Mouse (Mus musculus) kidney, embryonic 14.5 days (tissue): ENCODE data around the gene Sema4d. TPM values are rescaled to one million over a fixed set of nuclear protein-coding genes. Genes with fewer than 3 reads are reported as not detected.

Source experiments
- ATAC-seq: fragments of 200-750 bp; cut with Nextera tagmentation; 2 replicates; pipeline ENCODE4 v1.8.0; 2017; ENCODE audit warnings: moderate number of reproducible peaks, mild to moderate bottlenecking, moderate TSS enrichment, moderate library complexity; ENCODE audit not compliant: low FRiP score, low TSS enrichment
- H3K27ac ChIP-seq: fragments of 300-500 bp; sonication (generic); 2 replicates; pipeline ENCODE4 v1.5.1; 2014; ENCODE audit warnings: low read depth, mild to moderate bottlenecking, low read length, moderate library complexity, mixed read lengths
- H3K27me3 ChIP-seq: fragments of 300-500 bp; sonication (generic); 2 replicates; pipeline ENCODE4 v1.6.1; 2014; ENCODE audit warnings: mild to moderate bottlenecking, low read length; ENCODE audit not compliant: control insufficient read depth, insufficient read depth
- H3K36me3 ChIP-seq: fragments of 300-500 bp; sonication (generic); 2 replicates; pipeline ENCODE4 v1.6.1; 2014; ENCODE audit warnings: low read length, mixed read lengths; ENCODE audit not compliant: control insufficient read depth, insufficient read depth
- H3K4me1 ChIP-seq: fragments of 300-500 bp; sonication (generic); 2 replicates; pipeline ENCODE4 v1.6.1; 2014; ENCODE audit warnings: low read length, mixed read lengths; ENCODE audit not compliant: control insufficient read depth, insufficient read depth
- H3K4me2 ChIP-seq: fragments of 300-500 bp; sonication (generic); replicated peaks from 2 replicates; pipeline ENCODE4 v1.6.1; 2014; ENCODE audit warnings: low read depth, mild to moderate bottlenecking, low read length
- H3K4me3 ChIP-seq: fragments of 300-500 bp; sonication (generic); 2 replicates; pipeline ENCODE4 v1.5.1; 2014; ENCODE audit warnings: mild to moderate bottlenecking, low read length
- H3K9ac ChIP-seq: fragments of 300-500 bp; sonication (generic); 2 replicates; pipeline ENCODE4 v1.6.1; 2014; ENCODE audit warnings: low read depth, mild to moderate bottlenecking, low read length, moderate library complexity
- H3K9me3 ChIP-seq: fragments of 300-500 bp; sonication (generic); 2 replicates; pipeline ENCODE4 v1.6.1; 2016; ENCODE audit warnings: low read length; ENCODE audit not compliant: control insufficient read depth
- WGBS: fragments of 180-500 bp; shearing (Covaris S2); extraction: QIAGEN DNeasy Blood & Tissue Kit; methylation state at CpG from one replicate; pipeline ENCODE4 v1.1.7; 2014; 5-methylcytosine and 5-hydroxymethylcytosine counted together
- polyA plus RNA-seq: library from polyadenylated mRNA; unstranded; fragments of >200 nt; fragmentation: Nextera tagmentation; extraction: Ambion mirVana; gene quantifications from 2 replicates; pipeline ENCODE4 v1.2.1, GENCODE M21; 2014

Gene Sema4d
- polyA plus RNA-seq, 1 experiment from 2014 or later: 20.2 TPM

DNA sequence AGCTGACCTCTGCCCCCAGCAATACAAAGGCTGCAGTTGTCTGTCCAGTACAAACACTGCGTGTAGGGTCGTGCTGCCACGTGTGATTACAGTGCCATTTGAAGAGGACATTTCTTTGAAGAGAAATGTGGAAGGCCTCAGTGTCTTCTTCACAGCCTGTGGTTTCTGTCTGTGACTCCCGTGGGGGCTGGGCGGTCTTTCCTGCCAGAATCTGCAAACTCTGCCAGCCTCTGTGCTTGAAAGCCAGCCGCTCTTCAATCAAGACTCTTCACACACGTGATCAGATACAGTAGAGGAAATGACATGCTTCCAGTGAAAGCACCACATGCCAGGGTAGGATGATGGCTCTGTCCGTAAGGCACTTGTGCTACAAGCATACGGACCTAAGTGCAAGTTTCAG, 7.4 kb upstream of the Sema4d start:
- H3K36me3 ChIP-seq: no peaks in the 10 kb centered on the region
- WGBS: 68% methylated on average over 9 of the region's 9 CpGs

GRCm38 (mm10) chr13:51799735-51800522, 6.4 kb upstream of the Sema4d start:
- Histone ChIP-seq H3K27me3 (no peaks in the 10 kb centered on the region; the same call in 1 of the 2 replicates), H3K9ac (no peak overlapping the region), H3K9me3 (no peaks in the 10 kb centered on the region), H3K4me3 (no peak overlapping the region), H3K27ac (no peak overlapping the region), H3K36me3 (no peaks in the 10 kb centered on the region), H3K4me2 (no peak overlapping the region), H3K4me1 (no peaks in the 10 kb centered on the region)
- 84% methylated on average over 16 of the region's 16 CpGs for WGBS
- no peak for ATAC-seq

More for the DNA sequence above, 7.4 kb upstream of the Sema4d start:
- no peak overlapping the region for H3K4me2 ChIP-seq
- H3K9me3 ChIP-seq: no peaks in the 10 kb centered on the region
- H3K4me1 ChIP-seq: no peaks in the 10 kb centered on the region
- H3K4me3 ChIP-seq: no peak overlapping the region
- H3K9ac ChIP-seq: no peak overlapping the region
- no peak for ATAC-seq
- no peaks in the 10 kb centered on the region; the same call in 1 of the 2 replicates for H3K27me3 ChIP-seq
- no peak overlapping the region for H3K27ac ChIP-seq

DNA sequence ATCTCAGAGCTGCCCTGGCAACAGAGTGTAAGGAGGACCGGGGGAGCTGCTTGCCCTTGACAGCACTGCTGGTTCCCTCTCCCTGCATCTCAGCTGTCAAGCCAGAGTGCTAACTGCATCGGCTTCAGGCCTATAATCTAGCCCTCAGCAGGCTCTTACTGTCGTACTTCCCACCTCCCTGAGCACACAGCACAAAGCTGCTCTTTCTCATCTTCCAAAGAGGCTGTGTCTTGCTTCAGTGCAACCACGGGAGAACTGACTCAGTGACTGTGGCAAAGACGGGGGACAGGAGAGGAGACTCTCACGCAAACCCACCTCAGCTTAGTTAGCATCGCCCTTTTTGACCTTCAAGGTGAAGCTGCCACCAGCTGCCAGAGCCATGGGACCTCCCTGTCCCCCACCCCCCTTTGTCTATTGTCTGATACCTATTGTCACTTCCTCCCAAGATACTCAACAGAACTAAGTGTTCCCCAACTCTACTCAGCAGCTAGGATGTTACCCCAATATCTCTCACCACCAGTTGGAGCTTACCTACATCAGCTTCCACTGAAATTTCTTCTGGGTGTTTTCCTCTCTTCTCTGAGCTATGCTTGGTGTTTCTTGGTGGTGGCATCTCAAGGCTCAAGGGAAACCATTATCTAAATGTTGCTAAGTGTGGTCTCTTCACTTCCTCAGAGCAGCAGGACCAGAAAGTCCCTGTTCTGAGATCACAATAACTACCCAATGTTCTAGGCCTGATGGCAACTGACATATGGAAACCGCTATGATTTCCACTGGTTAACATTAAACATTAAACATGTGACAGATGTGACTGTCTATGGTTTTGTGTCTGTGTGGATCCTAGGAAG, 4.6 kb upstream of the Sema4d start:
- Histone ChIP-seq H3K9me3 (no peaks in the 10 kb centered on the region), H3K4me3 (no peak overlapping the region), H3K4me2 (no peak overlapping the region), H3K9ac (no peak overlapping the region), H3K4me1 (no peaks in the 10 kb centered on the region), H3K36me3 (no peaks in the 10 kb centered on the region), H3K27me3 (no peaks in the 10 kb centered on the region; the same call in 1 of the 2 replicates), H3K27ac (no peak overlapping the region)
- ATAC-seq: no peak
- 51% methylated on average over 8 of the region's 8 CpGs for WGBS

DNA sequence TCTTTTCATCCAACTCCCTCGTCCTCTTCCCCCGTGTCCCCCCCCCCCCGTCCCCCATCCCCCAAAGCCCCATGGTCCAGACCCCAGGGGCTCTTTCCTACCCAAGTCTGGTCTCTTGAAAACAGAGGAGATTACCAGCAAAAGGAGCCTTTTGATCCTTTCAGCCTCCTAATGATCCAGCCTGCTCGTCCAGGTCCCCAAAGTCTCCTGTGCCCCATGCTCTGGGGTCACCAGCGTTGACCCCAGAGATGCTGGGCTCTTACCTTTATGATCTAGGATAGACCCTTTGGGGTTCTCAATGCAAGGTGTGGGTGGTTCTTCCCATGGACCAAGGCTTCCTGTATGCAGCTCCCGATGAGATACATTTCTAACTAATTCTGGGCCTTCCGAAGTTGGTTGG, 401 bp upstream of the Sema4d start:
- ATAC-seq: peak; percentile 24; the same call in 1 of the 2 replicates
- Histone ChIP-seq H3K27me3 (peaks cover 7% of the 10 kb centered on the region), H3K27ac (no peak overlapping the region), H3K4me2 (peak overlapping the region; percentile 80), H3K36me3 (no peaks in the 10 kb centered on the region), H3K9ac (no peak overlapping the region), H3K9me3 (no peaks in the 10 kb centered on the region), H3K4me1 (peaks cover 10% of the 10 kb centered on the region), H3K4me3 (peak overlapping the region; percentile 65; the same call in 1 of the 2 replicates)
- 39% methylated on average over 7 of the region's 7 CpGs for WGBS

GRCm38 (mm10) chr13:51792729-51793424, 670 bp downstream of the Sema4d start:
- peak overlapping the region; percentile 80 for H3K4me2 ChIP-seq
- H3K4me1 ChIP-seq: peaks cover 10% of the 10 kb centered on the region
- H3K9ac ChIP-seq: peak overlapping the region; percentile 74
- H3K27me3 ChIP-seq: peaks cover 7% of the 10 kb centered on the region
- no peaks in the 10 kb centered on the region for H3K9me3 ChIP-seq
- 1% methylated on average over 43 of the region's 43 CpGs for WGBS
- H3K36me3 ChIP-seq: no peaks in the 10 kb centered on the region
- H3K27ac ChIP-seq: no peak overlapping the region
- peak overlapping the region; percentile 65 for H3K4me3 ChIP-seq
- peak; percentile 68 for ATAC-seq

DNA sequence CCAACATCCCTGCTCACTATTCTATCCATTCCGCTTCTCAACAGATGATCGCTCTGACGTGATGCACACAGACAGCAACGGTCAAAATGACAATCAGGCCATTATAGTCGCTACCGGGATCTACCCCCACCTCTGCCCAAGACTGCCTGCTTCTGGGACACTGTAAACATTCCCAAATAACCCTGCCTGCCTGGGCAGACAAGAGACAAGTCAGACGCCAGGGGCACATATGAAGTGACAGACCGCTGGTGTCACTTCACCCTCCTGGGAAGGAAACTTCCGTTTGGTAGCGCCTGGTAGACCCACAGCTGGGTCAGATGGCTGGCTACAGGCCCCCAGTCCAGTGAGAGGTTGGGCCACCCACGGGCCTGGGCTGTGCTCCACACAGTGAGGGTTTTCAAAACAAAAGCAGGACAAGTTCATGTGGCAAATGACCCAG, 1.4 kb downstream of the Sema4d start:
- peak overlapping the region; percentile 65 for H3K4me3 ChIP-seq
- peaks cover 10% of the 10 kb centered on the region for H3K4me1 ChIP-seq
- no peak; the same call in 1 of the 2 replicates for ATAC-seq
- peaks cover 7% of the 10 kb centered on the region for H3K27me3 ChIP-seq
- 25% methylated on average over 11 of the region's 11 CpGs for WGBS
- H3K9me3 ChIP-seq: no peaks in the 10 kb centered on the region
- no peaks in the 10 kb centered on the region for H3K36me3 ChIP-seq
- H3K27ac ChIP-seq: no peak overlapping the region
- peak overlapping the region; percentile 80 for H3K4me2 ChIP-seq
- peak overlapping the region; percentile 74 for H3K9ac ChIP-seq

DNA sequence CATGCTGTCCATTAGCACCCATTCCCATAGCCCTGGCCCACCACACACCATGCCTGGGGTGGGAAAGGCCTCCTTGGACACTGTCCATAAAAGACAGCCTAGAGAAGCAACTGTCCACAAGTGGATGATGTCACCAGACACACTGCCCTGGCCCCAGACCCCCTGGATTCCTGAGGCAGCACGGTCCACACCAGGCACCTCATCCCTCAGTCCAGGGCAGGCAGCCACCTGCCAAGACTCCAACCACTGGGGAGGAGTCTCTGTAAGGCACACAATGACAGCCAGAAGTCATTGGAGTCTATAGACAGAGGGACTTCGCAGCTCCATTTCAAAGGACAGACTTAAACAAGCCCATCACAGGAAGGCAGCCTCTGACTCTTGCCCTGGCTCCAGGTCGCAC, 1.9 kb downstream of the Sema4d start:
- no peak overlapping the region for H3K27ac ChIP-seq
- peaks cover 7% of the 10 kb centered on the region for H3K27me3 ChIP-seq
- no peak for ATAC-seq
- H3K9me3 ChIP-seq: no peaks in the 10 kb centered on the region
- no peaks in the 10 kb centered on the region for H3K36me3 ChIP-seq
- WGBS: 60% methylated on average over 3 of the region's 3 CpGs
- peak overlapping the region; percentile 80 for H3K4me2 ChIP-seq
- H3K4me3 ChIP-seq: peak overlapping the region; percentile 65
- H3K4me1 ChIP-seq: peaks cover 10% of the 10 kb centered on the region
- H3K9ac ChIP-seq: no peak overlapping the region

DNA sequence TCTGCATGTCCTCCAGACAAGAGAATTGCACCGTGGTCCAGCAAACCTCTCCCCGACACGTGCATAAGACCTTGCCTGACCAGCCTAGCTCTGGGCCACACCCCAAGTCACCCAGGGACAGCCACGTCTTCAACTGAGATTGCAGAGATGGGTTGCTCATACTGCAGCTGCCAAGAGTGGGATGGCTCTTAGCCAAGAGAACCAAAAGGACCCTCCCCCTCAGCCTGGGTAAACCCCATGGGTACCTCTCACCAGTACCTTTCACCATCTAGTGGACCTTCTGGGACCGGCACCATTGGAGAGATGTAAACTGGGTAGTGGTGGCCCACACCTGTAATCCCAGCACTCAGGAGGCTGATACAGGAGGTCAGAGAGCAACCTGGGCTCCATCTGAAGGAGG, 2.8 kb downstream of the Sema4d start:
- Histone ChIP-seq H3K4me3 (no peak overlapping the region), H3K9me3 (no peaks in the 10 kb centered on the region), H3K9ac (no peak overlapping the region), H3K4me2 (no peak overlapping the region), H3K36me3 (no peaks in the 10 kb centered on the region), H3K27ac (no peak overlapping the region), H3K4me1 (peaks cover 10% of the 10 kb centered on the region), H3K27me3 (peaks cover 7% of the 10 kb centered on the region)
- ATAC-seq: no peak
- WGBS: 72% methylated on average over 5 of the region's 5 CpGs
